Mouse (Mus musculus) neural tube, embryonic 10.5 days (tissue): Measurements from ENCODE around the gene 1700022I11Rik.

ENCODE experiments used
- DNase-seq: peaks from one replicate; pipeline ENCODE4 v3.0.0-alpha.2; 2017; ENCODE audit warnings: low spot score; ENCODE audit errors: extremely low spot score

Gene 1700022I11Rik

DNA sequence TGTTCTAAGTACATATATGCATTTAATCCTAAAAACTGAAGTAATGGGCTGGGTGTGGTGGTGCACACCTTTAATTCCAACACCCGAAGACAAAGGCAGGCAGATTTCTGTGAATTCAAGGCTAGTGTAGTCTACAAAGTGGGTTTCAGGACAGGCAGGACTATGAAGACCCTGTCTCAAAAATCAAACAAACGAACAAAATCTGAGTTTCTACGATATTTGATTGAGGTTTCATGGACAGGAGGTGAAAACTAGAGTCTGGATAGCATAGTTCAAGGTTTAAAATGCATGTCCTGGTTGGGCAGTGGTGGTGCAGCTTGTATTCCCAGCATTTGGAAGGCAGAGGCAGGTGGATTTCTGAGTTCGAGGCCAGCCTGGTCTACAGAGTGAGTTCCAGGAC is at the start of gene 1700022I11Rik:
Gene 1700022I11Rik, plus strand, starts transcription at position 301 of the 400 bp plus-strand sequence.
- no peak for DNase-seq

DNA sequence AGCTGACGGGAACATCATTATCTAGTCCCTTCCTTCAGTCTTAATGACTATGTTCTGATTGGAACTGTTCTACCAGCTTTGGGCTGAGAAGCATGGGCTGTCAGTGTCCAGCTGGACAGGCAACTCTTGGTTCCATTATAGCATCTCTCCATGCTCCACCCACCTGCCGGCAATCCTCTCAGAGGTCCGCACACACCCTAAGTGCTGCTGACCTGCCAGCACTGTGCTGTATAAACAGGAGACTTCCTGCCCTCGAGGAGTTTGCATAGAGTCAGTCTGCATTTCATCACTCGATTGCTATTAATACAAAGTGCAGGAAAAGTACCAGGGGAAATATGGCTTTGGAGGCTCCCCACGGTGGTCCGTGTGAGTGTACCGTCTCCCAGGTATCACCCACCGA is 48.7 kb upstream of the 1700022I11Rik start:
- no peak for DNase-seq

DNA sequence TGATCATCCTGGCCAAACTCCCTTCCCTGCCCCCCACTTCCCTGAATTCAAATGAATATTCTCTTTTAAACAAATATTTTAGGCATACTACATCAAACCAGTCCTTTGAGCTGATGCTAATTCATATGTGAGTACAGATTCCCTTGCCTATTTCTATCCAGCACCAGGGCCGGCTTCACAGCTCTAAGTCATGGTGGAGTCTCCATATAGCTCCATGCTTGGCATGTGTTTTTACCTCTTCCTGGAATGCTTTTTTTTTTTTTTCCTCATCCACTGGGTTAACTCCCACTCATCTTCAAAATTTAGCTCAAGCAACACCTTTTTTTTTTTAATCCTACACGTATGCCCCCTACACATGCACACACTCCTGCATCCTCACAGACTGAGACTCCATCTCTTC is 47.9 kb upstream of the 1700022I11Rik start:
- DNase-seq: no peak

DNA sequence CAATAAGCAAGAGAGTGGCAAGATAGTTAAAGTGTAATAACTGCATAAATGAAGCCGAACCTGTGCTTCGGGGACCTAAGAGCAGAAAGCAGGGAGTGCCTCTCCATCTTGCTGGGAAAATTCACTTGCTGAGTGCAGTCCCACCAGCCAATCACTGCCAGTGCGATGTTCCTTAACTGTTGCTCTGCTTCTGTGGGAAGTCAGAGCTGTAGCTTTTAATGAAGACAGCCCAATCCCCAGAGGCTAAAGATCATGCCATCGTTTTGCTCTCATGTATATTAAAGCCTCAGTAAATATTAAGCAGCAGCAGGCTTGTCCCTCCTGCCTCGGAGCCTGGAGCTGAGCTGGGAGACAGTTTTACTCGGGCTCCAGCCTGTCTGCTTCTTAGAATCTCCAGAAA is 47.3 kb upstream of the 1700022I11Rik start:
- DNase-seq: no peak

DNA sequence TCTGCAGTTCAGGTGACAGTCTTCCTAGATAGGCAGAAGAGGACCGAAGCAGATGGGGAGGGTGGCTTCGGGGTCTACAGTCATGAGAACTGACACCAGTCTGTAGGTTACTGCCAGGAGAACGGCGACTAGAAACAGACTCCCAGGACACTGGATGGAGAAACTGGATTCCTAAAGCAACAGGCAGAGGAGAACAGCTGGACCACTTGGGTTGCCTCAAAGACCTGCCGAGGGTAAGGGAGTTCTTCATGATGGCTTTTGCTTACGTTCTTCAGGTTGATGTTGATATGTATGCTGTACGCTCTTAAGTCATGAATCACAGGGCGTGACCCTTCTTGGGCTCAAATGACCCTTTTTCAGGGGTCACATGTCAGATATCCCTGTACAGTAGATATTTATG is 46.9 kb upstream of the 1700022I11Rik start:
- no peak for DNase-seq

DNA sequence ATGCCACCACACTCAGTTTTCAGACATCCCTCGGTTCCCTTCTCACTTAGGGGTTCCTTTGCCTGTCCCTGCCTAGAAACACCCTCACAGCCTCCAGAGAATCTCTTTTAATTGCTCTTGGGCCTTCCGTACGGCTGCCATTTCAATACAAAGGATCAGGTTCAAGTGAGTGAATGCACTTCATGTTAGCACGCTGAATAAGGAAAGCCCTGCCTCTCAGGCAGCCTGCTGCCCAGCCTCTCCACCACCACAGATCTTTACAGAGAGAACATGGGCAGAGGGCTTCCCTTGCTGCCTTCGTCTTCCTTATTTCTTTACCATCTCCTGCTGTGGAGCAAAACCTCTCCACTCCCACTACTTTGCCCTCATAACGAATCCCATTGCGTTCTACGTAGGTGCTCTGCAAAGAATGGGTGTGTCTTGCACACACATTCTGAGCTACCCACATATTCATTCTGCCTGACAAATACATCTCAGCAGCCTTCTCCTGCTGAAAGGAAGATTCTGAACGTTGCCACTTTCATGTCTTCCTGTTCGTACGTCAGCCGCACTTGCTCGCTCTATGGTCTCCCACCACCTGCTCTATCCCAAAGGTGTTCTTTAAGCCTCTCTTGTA is 45.2 kb upstream of the 1700022I11Rik start:
- no peak for DNase-seq

DNA sequence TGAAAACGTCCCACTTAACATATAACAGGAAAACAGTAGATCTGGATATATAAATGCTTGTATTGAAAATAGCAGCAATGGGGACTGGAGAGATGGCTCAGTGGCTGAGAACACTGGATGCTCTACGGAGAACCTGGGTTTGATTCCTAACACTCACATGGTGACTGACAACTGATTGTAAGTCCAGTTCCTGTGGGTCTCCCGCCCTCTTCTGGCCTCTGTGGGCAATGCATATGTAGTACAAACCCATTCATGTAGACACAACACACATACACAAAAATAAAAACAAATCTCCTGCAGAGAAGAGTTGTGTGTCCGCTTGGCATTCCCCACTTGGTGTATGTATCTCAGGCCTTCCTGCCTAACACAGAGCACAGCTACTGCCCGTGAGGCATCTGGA is 41.2 kb upstream of the 1700022I11Rik start:
- DNase-seq: no peak

DNA sequence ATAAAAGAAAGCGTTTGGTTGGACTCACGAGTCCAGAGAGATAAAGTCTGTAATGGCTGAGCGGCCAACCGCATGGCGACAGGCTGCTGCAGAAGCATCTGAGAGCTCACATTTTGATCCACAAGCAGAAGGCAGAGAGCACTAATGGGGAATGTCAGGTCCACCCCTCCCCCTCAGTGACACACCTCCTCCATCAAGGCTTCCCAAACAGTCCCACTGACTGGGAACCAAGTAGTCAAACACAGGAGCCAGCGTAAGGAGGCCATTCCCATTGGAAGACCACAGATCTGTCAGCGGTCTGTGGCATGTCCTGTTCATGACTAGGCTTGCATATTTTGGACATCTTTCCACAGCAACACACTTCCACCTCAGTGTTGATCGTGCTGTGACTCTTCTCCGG is 40.5 kb upstream of the 1700022I11Rik start:
- DNase-seq: no peak

DNA sequence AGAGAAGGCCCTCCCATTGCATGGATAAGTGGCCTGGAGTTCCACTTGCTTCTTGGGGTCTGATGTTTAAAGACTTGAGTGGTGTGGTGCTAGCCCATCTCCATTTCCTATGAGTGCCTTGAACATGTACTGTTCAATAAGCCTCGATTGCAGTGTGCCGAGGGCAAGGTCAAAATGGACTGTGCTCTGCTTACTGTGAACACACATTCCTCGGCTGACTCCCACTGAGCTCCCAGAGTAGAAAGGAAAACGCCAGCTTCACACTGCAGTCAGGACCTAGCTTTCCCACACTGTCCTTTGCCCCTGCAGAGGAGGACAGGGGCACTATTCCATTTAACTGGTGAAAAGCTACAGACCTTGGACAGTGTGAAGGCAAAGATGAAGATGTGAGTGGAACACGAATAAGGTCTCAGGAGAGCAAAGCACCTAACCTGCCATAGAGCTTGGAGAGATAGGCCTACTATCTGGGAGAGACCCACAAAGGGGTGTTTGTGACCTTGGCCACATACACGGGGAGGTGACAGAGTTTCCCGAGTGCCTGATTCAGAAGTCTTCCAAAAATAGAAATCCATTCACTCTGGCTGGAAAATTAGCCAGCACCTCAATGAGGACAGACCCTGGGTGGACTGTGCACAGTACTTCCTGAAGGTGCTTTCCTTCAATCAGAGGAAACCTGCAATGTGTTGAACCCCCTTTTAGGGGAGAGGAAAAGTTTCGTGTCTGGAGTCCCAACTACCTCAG is 37.0 kb upstream of the 1700022I11Rik start:
- no peak for DNase-seq

DNA sequence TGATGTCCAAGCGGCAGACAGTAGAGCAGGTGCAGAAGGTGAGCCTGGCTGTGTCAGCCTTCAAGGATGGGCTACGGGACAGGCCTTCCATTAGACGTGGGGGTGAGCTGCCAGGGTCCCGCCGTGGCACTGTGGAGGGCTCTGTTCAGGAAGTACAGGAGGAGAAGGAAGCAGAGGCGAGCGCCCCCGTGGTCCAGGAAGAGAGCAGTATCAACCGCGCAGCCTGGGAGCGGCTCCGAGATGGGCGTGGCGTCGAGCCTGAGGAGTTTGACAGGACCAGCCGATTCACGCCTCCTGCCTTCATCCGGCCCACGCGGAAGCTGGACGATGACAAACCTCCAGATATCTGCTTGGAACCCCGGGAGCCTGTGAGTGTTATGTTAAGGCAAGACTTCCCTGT is 35.8 kb upstream of the 1700022I11Rik start:
- peak; percentile 49 for DNase-seq

DNA sequence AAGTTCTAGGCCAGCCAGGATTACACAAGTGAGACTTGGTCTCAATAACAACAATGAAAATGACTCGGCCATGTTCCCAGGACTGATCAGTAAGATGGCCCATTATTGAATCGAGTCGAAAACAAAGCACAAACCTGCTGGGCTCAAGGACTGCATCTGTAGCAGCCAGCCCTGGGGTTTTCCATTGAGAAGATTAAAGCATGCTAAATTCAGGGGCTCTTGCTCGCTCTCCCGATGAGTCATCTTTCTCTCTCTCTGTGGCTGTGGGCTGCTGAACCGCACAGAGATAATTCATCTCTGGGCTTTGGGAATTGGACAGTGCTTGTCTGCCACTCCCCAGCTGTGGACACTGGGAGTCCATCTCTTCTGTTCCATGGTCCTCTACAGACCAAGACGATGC is 28.0 kb upstream of the 1700022I11Rik start:
- no peak for DNase-seq

DNA sequence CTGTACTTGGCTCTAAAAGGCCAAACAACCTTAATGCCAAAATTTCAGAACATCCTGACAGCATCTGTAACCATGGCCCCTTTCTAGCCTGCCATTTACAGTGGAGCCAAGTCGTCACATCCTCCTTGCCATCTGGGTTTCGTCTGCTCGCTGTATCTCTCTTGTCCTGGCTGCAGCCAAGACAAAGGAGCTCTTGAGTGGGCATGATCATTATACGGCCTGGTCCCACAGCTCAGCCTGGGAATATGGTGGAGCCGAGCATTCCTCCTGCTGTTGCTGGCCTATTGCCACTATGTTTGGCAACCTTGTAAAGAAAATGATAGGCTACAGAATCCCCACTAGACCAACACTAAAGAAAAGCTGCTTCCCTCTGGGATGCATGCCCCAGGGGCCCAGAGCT is 26.1 kb upstream of the 1700022I11Rik start:
- no peak for DNase-seq

DNA sequence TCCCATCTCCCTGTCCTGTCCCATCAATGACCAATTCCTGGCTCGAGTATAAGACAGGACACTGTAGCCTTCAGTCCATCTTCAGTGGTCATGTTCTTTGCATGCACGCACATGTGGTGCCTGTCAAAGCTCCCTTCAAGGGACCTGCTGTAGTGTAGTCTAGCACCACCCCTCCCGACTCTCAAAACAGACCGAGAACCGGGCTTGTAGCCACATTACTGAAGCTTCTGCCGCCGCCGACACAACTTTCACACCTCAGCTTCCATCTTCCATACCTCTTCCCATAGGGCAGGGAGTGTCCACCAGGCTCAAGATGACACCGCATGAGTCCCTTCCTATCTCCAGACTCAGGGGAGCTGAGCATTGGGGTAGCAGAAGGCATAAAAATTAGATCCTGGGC is 25.2 kb upstream of the 1700022I11Rik start:
- no peak for DNase-seq

DNA sequence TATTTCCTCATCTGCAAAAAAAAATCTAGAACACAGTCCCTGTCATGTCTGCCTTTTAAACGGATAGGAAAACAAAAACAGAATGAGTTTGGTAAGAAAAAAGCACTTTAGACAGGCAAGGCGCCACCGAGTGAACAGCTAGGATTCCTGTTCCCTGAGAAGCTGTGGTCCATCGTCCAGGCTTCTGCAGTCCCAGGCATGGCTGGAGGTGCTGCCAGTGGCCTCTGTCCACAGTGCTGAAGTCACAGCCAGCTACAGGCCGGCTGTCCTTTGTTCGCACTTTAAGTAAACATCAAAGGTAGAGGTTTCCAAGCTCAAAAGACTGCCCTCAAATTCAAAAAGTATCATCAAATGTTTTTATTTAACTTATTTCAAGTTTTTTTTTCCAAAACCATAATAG is 24.4 kb upstream of the 1700022I11Rik start:
- no peak for DNase-seq

DNA sequence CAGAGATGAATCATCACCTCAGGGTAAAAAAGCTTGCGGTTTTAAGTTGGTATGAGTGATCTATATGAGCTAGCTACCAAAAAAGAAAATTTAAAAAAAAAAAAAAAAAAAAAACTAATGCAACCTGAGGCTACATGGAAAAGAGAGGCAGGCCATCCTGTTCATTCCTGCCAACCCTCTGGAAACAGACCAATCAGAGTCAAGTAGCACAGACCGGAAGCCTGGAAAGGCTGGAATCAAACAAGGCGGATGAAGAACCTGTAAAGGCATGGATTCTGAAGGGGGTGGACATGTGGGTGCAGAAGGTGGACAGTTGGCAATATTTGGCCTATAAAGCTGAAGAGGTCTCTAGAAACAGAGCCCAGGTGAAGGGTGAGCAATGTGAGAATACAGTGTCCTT is 24.0 kb upstream of the 1700022I11Rik start:
- DNase-seq: no peak

DNA sequence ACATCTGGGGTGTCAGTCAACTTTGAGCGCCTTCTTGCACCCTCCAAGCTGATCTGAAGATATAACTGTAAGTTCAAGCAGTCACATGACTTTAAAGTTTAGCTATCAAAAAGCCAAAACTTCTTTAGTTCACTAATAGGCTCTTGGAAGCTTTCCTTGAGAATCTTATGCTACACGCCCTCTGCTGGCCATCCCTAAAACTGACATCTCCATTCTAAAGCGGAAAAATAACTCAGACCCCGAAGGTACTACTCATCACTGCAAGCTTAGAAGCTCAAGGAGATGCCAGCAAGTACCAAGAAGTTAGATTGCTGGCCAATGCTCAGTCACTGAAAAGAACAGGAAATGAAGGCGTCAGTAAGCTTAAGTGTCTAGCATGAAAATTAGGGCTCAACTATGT is 23.5 kb upstream of the 1700022I11Rik start:
- peak; percentile 70 for DNase-seq

DNA sequence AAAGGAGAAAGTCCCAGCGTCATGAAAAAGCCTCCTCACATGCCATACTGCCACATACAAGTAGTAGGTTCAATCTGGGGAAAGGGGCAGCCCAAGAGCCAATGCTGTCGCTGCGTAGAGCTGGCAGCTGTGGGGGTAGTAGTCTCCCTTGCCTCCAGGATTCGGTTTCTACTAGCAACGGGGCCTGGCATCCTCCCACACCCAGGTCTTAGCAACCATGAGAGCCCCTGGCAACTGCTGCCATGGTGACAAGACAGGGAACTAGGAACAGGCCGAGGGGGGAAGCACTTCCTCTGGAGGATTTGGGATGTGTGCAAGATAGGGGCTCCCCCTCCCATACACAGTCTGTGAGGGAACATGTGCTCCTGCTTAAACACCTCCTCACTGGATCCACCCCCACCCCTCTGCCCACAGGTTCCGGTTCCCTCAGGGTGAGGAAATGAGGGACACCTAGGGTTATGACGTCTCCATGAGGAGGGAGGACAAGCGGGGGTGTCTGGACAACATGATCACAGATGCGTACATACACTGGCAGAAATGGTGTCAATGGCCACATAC is 22.6 kb upstream of the 1700022I11Rik start:
- no peak for DNase-seq

DNA sequence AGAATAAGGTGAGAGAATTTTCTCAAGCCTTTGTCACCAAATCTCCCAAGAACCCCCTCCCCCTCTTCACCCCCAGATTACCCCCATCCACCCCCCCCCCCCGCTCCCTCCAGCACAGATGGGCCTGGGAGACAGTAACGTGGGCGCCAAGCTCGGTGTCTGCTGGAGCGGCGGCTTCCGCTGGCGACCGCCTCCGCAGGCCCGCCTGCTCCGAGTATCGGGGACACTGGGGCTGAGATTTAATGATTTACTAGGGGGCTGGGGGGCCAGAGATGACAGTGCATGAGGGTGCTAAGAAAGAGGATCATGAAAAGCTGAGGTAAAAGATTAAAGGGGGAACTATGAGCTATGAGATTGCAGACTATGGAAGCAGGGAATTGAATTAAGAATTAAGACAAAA is 20.9 kb upstream of the 1700022I11Rik start:
- DNase-seq: no peak

DNA sequence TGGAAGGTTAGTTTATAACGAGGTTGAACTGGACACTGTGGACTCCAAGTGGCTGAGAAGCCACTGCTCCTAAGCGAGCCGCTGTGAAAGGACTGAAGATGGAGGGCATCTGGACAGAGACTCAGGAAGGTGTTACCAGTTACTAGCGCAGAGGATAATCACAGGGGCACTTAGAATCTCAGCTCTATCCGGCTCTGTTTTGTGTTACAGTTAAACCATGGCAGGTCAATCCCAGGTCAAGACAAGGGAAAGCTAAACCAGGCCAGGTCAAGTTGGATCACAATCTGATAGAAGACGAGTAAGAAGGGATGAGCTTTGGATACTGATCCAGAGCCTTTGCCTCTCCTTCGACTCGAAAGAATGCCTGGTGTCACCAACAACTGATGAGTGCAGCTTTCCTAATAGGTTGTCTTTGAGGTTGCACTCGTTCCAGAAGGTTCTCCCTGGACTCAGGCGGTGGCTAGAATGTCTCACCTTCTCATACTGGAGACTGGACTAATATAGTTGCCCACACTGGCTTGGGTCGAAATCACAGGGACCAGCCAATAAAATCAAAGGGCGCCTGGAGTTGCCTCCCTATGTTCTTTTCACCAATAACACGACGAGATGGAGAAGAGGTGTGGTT is 20.2 kb upstream of the 1700022I11Rik start:
- no peak for DNase-seq

DNA sequence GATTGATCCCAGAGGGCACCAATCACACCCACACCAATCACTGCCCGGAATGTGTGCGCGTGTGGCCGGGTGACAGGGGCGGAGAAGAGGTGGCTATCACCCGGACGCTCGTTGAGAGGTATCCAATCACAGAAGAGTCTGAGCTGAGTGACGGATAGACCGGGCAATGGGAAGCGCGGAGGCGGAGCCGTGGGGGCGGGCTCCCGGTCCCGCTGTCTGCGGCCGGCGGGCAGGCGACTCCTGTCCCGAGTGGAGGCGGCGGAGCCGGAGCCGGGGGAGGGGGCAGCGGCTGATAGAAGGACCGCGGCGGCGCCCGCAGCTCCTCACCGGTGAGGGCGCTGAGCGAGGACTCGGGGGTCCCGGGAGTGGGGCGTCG is 19.7 kb upstream of the 1700022I11Rik start, which contains the start of gene Dnajb5:
Gene Dnajb5, plus strand, starts transcription at position 139 of the 376 bp plus-strand sequence.
- DNase-seq: peak; percentile 92

DNA sequence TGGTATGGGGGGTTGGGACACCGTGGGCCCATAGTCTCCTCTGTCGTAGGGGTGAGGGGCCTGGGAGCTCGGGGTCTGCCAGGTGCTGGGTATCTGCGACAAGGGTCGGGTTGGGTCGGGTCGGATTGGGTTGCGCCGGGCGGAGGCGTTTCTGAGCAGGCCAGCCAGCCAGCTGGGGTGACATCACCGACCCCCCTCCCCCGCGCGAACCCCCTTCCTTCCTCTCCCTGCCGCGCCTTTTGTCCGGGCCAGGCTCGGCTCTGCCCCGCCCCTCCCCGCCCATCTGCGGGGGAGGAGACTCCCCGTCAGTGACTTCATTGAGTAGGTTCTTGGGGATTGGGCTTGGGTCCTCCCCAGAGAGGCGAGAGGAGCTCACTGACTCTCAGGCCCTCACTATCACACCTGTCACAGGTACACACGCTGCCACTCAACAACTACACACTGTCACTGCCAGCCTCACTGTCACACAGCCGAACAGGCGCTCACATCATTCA is 19.3 kb upstream of the 1700022I11Rik start:
- peak; percentile 84 for DNase-seq
